25 mouse cellular contexts compared by ENCODE assay signal in genomic region chr13:71565895-71566294, GRCm38 (mm10).
DNase-seq lines count a peak whose midpoint lies in the region; ATAC-seq and TF ChIP-seq lines count a peak whose summit lies in the region.
"Had no signal": no experiment of that assay in that cellular context is flagged by ENCODE, and none has a peak within 500 bp of the region (broad histone marks: within the 10 kb centered on the region; RNA-seq: fewer than 3 reads in every experiment).

No protein-coding gene starts in this region.

- TF ChIP-seq CTCF in kidney, adult 2 months (conservative IDR thresholded peaks at IDR 0.05; ENCODE audit: insufficient read depth, insufficient read length, low read depth, low read length), result no peak

- no peaks in the 10 kb centered on the region for H3K36me3 ChIP-seq in kidney, embryonic 16.5 days (ENCODE audit: insufficient read depth, low read length)
- H3K36me3 ChIP-seq in kidney, adult 2 months (ENCODE audit: control insufficient read depth, insufficient read depth, low read length), result no peaks in the 10 kb centered on the region
- H3K36me3 ChIP-seq in embryonic facial prominence, embryonic 10.5 days (replicated peaks), result no peaks in the 10 kb centered on the region
- H3K36me3 ChIP-seq in limb, embryonic 12.5 days, result no peaks in the 10 kb centered on the region
- no peaks in the 10 kb centered on the region for H3K36me3 ChIP-seq in forebrain, embryonic 15.5 days
- H3K36me3 ChIP-seq: embryonic facial prominence, embryonic 13.5 days; forebrain, embryonic 12.5 days; hindbrain, embryonic 12.5 days; hindbrain, embryonic 15.5 days had no signal

- 18% methylated on average over 6 of the region's 6 CpGs for WGBS in kidney, embryonic 16.5 days
- 49% methylated on average over 6 of the region's 6 CpGs for WGBS in kidney, adult 2 months
- WGBS in embryonic facial prominence, embryonic 10.5 days, result 57% methylated on average over 6 of the region's 6 CpGs
- 37% methylated on average over 6 of the region's 6 CpGs for WGBS in limb, embryonic 12.5 days
- 83% methylated on average over 6 of the region's 6 CpGs for WGBS in forebrain, embryonic 15.5 days

- peak; percentile 84; the same call in 1 of the 2 replicates for ATAC-seq in kidney, embryonic 16.5 days (ENCODE audit: low FRiP score, low TSS enrichment)
- peak; percentile 21; the same call in 1 of the 2 replicates for ATAC-seq in limb, embryonic 12.5 days (ENCODE audit: insufficient number of reproducible peaks, insufficient read depth, low FRiP score, low TSS enrichment, low read depth)
- no peak for ATAC-seq in forebrain, embryonic 15.5 days (replicated peaks)
- ATAC-seq: activated CD4-positive, CD25-positive, alpha-beta regulatory T cell, adult 4 months; forebrain, embryonic 16.5 days had no signal

- H3K4me3 ChIP-seq in kidney, embryonic 16.5 days (ENCODE audit: low read length), result no peak overlapping the region
- H3K4me3 ChIP-seq in kidney, adult 2 months (ENCODE audit: insufficient read depth, low read depth, low read length), result no peak overlapping the region
- no peak overlapping the region for H3K4me3 ChIP-seq in embryonic facial prominence, embryonic 10.5 days
- no peak overlapping the region for H3K4me3 ChIP-seq in limb, embryonic 12.5 days (replicated peaks)
- H3K4me3 ChIP-seq in forebrain, embryonic 15.5 days, result no peak overlapping the region
- H3K4me3 ChIP-seq: embryonic facial prominence, embryonic 13.5 days; erythroblast, embryonic 14.5 days; forebrain, embryonic 12.5 days; heart, adult 2 months; hindbrain, embryonic 12.5 days; hindbrain, embryonic 15.5 days had no signal

- peak; percentile 16 for DNase-seq in embryo, embryonic 10 days (ENCODE audit: low spot score)
- no peak for DNase-seq in embryo, embryonic 9.5 days (ENCODE audit: extremely low spot score)
- no peak for DNase-seq in kidney, adult 2 months
- DNase-seq in embryonic facial prominence, embryonic 10.5 days (ENCODE audit: low spot score), result peak; percentile 13
- DNase-seq in right cerebral cortex, postnatal 14 days, result no peak
- DNase-seq: adrenal gland, adult 8-10 months; adrenal gland, postnatal 25 days; cerebellum, adult 11-12 months; cerebellum, adult 8-10 months; cerebellum, postnatal 10 days; cerebellum, postnatal 36 days; gastrocnemius, postnatal 10 days; gastrocnemius, postnatal 36 days; heart, adult 2 months had no signal

- no peak overlapping the region for H3K27ac ChIP-seq in kidney, embryonic 16.5 days (ENCODE audit: low read length)
- no peak overlapping the region for H3K27ac ChIP-seq in kidney, adult 2 months (ENCODE audit: insufficient read depth, low read depth, low read length)
- H3K27ac ChIP-seq in embryonic facial prominence, embryonic 10.5 days (replicated peaks), result no peak overlapping the region
- H3K27ac ChIP-seq in limb, embryonic 12.5 days, result peak overlapping the region; percentile 60
- H3K27ac ChIP-seq in forebrain, embryonic 15.5 days (replicated peaks), result no peak overlapping the region
- H3K27ac ChIP-seq: embryonic facial prominence, embryonic 13.5 days; forebrain, embryonic 12.5 days; heart, adult 2 months; hindbrain, embryonic 12.5 days; hindbrain, embryonic 15.5 days had no signal

- H3K9ac ChIP-seq in kidney, embryonic 16.5 days (replicated peaks; ENCODE audit: low read length), result no peak overlapping the region
- no peak overlapping the region for H3K9ac ChIP-seq in limb, embryonic 12.5 days (replicated peaks)
- H3K9ac ChIP-seq in forebrain, embryonic 15.5 days (replicated peaks), result no peak overlapping the region
- H3K9ac ChIP-seq: embryonic facial prominence, embryonic 13.5 days; forebrain, embryonic 12.5 days; hindbrain, embryonic 12.5 days; hindbrain, embryonic 15.5 days had no signal

- H3K4me2 ChIP-seq in kidney, embryonic 16.5 days (replicated peaks; ENCODE audit: low read depth, low read length), result no peak overlapping the region
- peak overlapping the region; percentile 21; the same call in 1 of the 2 replicates for H3K4me2 ChIP-seq in limb, embryonic 12.5 days
- H3K4me2 ChIP-seq in forebrain, embryonic 15.5 days (replicated peaks), result no peak overlapping the region
- H3K4me2 ChIP-seq: embryonic facial prominence, embryonic 13.5 days; forebrain, embryonic 12.5 days; heart, embryonic 11.5 days; hindbrain, embryonic 12.5 days; hindbrain, embryonic 15.5 days had no signal

- no peaks in the 10 kb centered on the region for H3K9me3 ChIP-seq in kidney, embryonic 16.5 days (ENCODE audit: low read length)
- no peaks in the 10 kb centered on the region for H3K9me3 ChIP-seq in embryonic facial prominence, embryonic 10.5 days
- no peaks in the 10 kb centered on the region for H3K9me3 ChIP-seq in limb, embryonic 12.5 days
- H3K9me3 ChIP-seq in forebrain, embryonic 15.5 days, result no peaks in the 10 kb centered on the region
- H3K9me3 ChIP-seq: embryonic facial prominence, embryonic 13.5 days; forebrain, embryonic 12.5 days; hindbrain, embryonic 12.5 days; hindbrain, embryonic 15.5 days had no signal

- H3K4me1 ChIP-seq in kidney, embryonic 16.5 days (ENCODE audit: insufficient read depth, low read length), result peaks cover 6% of the 10 kb centered on the region; the same call in 1 of the 2 replicates
- H3K4me1 ChIP-seq in kidney, adult 2 months (ENCODE audit: control insufficient read depth, insufficient read depth, low read length), result peaks cover 3% of the 10 kb centered on the region; the same call in 1 of the 2 replicates
- H3K4me1 ChIP-seq in embryonic facial prominence, embryonic 10.5 days, result peaks cover 15% of the 10 kb centered on the region
- peaks cover 14% of the 10 kb centered on the region for H3K4me1 ChIP-seq in limb, embryonic 12.5 days (replicated peaks)
- no peaks in the 10 kb centered on the region for H3K4me1 ChIP-seq in forebrain, embryonic 15.5 days
- H3K4me1 ChIP-seq: embryonic facial prominence, embryonic 13.5 days; forebrain, embryonic 12.5 days; hindbrain, embryonic 12.5 days; hindbrain, embryonic 15.5 days had no signal

- H3K27me3 ChIP-seq in kidney, embryonic 16.5 days (ENCODE audit: insufficient read depth, low read length), result no peaks in the 10 kb centered on the region
- no peaks in the 10 kb centered on the region for H3K27me3 ChIP-seq in kidney, adult 2 months (replicated peaks; ENCODE audit: control insufficient read depth, insufficient read depth, low read length)
- no peaks in the 10 kb centered on the region for H3K27me3 ChIP-seq in embryonic facial prominence, embryonic 10.5 days (replicated peaks; ENCODE audit: low read depth, poor library complexity, severe bottlenecking)
- peaks cover 34% of the 10 kb centered on the region for H3K27me3 ChIP-seq in limb, embryonic 12.5 days
- no peaks in the 10 kb centered on the region for H3K27me3 ChIP-seq in forebrain, embryonic 15.5 days
- H3K27me3 ChIP-seq: embryonic facial prominence, embryonic 13.5 days; hindbrain, embryonic 12.5 days; hindbrain, embryonic 15.5 days had no signal

- no peak for TF ChIP-seq POLR2A in kidney, adult 2 months (IDR thresholded peaks at IDR 0.05; ENCODE audit: low read depth, low read length)

Comparison
In these comparisons a context has a peak if more than half of its experiments do, and no peak if none do; other contexts are left out.
1. DNase-seq: peak in embryo, embryonic 10 days (single experiment) and embryonic facial prominence, embryonic 10.5 days (single experiment); none in embryo, embryonic 9.5 days (single experiment), kidney, adult 2 months (single experiment) and right cerebral cortex, postnatal 14 days (single experiment).